Mouse (Mus musculus): ENCODE results near the gene Dock9. TPM values are rescaled to one million over a fixed set of nuclear protein-coding genes. Genes with fewer than 3 reads are reported as not detected.

Gene Dock9
- polyA plus RNA-seq, 1 experiment: 5.2 TPM

GRCm38 (mm10) chr14:121743787-121744417 is 53.7 kb downstream of the Dock9 start:
- Histone ChIP-seq H3K27ac (ENCODE audit: control insufficient read depth, insufficient read depth, low read depth, low read length, poor library complexity) (no peak overlapping the region), H3K4me1 (ENCODE audit: control insufficient read depth, insufficient read depth, low read length) (peaks cover 3% of the 10 kb centered on the region), H3K4me3 (replicated peaks; ENCODE audit: control insufficient read depth, low read depth, low read length) (no peak overlapping the region)
- TF ChIP-seq CTCF (IDR thresholded peaks at IDR 0.05; ENCODE audit: control insufficient read depth, insufficient read depth, low read length) (no peak), POLR2A (IDR thresholded peaks at IDR 0.05; ENCODE audit: borderline replicate concordance, control insufficient read depth, low read depth, low read length) (no peak)
- WGBS: 79% methylated on average over 9 of the region's 9 CpGs

- Histone ChIP-seq H3K4me3 (replicated peaks; ENCODE audit: control insufficient read depth, low read depth, low read length) (peak overlapping the region; percentile 23), H3K4me1 (ENCODE audit: control insufficient read depth, insufficient read depth, low read length) (peaks cover 5% of the 10 kb centered on the region), H3K27ac (ENCODE audit: control insufficient read depth, insufficient read depth, low read depth, low read length, poor library complexity) (no peak overlapping the region)
- TF ChIP-seq CTCF (IDR thresholded peaks at IDR 0.05; ENCODE audit: control insufficient read depth, insufficient read depth, low read length): no peak
- no peak for TF ChIP-seq POLR2A (IDR thresholded peaks at IDR 0.05; ENCODE audit: borderline replicate concordance, control insufficient read depth, low read depth, low read length)
- WGBS: 13% methylated on average over 24 of the region's 24 CpGs
These were observed 58.9 kb downstream of the Dock9 start for GRCm38 (mm10) chr14:121738431-121739403.

GRCm38 (mm10) chr14:121737277-121737676 is 60.4 kb downstream of the Dock9 start:
- no peak overlapping the region for H3K27ac ChIP-seq (ENCODE audit: control insufficient read depth, insufficient read depth, low read depth, low read length, poor library complexity)
- WGBS: 84% methylated on average over 8 of the region's 8 CpGs
- TF ChIP-seq POLR2A (IDR thresholded peaks at IDR 0.05; ENCODE audit: borderline replicate concordance, control insufficient read depth, low read depth, low read length) (no peak), CTCF (IDR thresholded peaks at IDR 0.05; ENCODE audit: control insufficient read depth, insufficient read depth, low read length) (no peak)
- no peak overlapping the region for H3K4me3 ChIP-seq (replicated peaks; ENCODE audit: control insufficient read depth, low read depth, low read length)
- H3K4me1 ChIP-seq (ENCODE audit: control insufficient read depth, insufficient read depth, low read length): peaks cover 5% of the 10 kb centered on the region

GRCm38 (mm10) chr14:121735678-121736077 is 62.0 kb downstream of the Dock9 start:
- H3K27ac ChIP-seq (ENCODE audit: control insufficient read depth, insufficient read depth, low read depth, low read length, poor library complexity): no peak overlapping the region
- WGBS: 67% methylated on average over 7 of the region's 7 CpGs
- no peak overlapping the region for H3K4me3 ChIP-seq (replicated peaks; ENCODE audit: control insufficient read depth, low read depth, low read length)
- peaks cover 5% of the 10 kb centered on the region for H3K4me1 ChIP-seq (ENCODE audit: control insufficient read depth, insufficient read depth, low read length)
- no peak for TF ChIP-seq POLR2A (IDR thresholded peaks at IDR 0.05; ENCODE audit: borderline replicate concordance, control insufficient read depth, low read depth, low read length)
- TF ChIP-seq CTCF (IDR thresholded peaks at IDR 0.05; ENCODE audit: control insufficient read depth, insufficient read depth, low read length): peak; percentile 14; the same call in 1 of the 2 replicates

- TF ChIP-seq POLR2A (IDR thresholded peaks at IDR 0.05; ENCODE audit: borderline replicate concordance, control insufficient read depth, low read depth, low read length): no peak
- TF ChIP-seq CTCF (IDR thresholded peaks at IDR 0.05; ENCODE audit: control insufficient read depth, insufficient read depth, low read length): no peak
- Histone ChIP-seq H3K27ac (ENCODE audit: control insufficient read depth, insufficient read depth, low read depth, low read length, poor library complexity) (no peak overlapping the region), H3K4me1 (ENCODE audit: control insufficient read depth, insufficient read depth, low read length) (peaks cover 4% of the 10 kb centered on the region), H3K4me3 (replicated peaks; ENCODE audit: control insufficient read depth, low read depth, low read length) (no peak overlapping the region)
- WGBS: 83% methylated on average over 7 of the region's 7 CpGs
These were observed 63.4 kb downstream of the Dock9 start for GRCm38 (mm10) chr14:121734217-121734616.

GRCm38 (mm10) chr14:121733694-121734093 is 63.9 kb downstream of the Dock9 start:
- H3K4me1 ChIP-seq (ENCODE audit: control insufficient read depth, insufficient read depth, low read length): peaks cover under 1% of the 10 kb centered on the region; the same call in 1 of the 2 replicates
- no peak overlapping the region for H3K27ac ChIP-seq (ENCODE audit: control insufficient read depth, insufficient read depth, low read depth, low read length, poor library complexity)
- H3K4me3 ChIP-seq (replicated peaks; ENCODE audit: control insufficient read depth, low read depth, low read length): no peak overlapping the region
- no peak for TF ChIP-seq CTCF (IDR thresholded peaks at IDR 0.05; ENCODE audit: control insufficient read depth, insufficient read depth, low read length)
- no peak for TF ChIP-seq POLR2A (IDR thresholded peaks at IDR 0.05; ENCODE audit: borderline replicate concordance, control insufficient read depth, low read depth, low read length)
- 89% methylated on average over 12 of the region's 12 CpGs for WGBS

- TF ChIP-seq POLR2A (IDR thresholded peaks at IDR 0.05; ENCODE audit: borderline replicate concordance, control insufficient read depth, low read depth, low read length) (no peak), CTCF (IDR thresholded peaks at IDR 0.05; ENCODE audit: control insufficient read depth, insufficient read depth, low read length) (no peak)
- Histone ChIP-seq H3K27ac (ENCODE audit: control insufficient read depth, insufficient read depth, low read depth, low read length, poor library complexity) (peak overlapping the region; percentile 53), H3K4me3 (replicated peaks; ENCODE audit: control insufficient read depth, low read depth, low read length) (no peak overlapping the region), H3K4me1 (ENCODE audit: control insufficient read depth, insufficient read depth, low read length) (peaks cover 2% of the 10 kb centered on the region; the same call in 1 of the 2 replicates)
- WGBS: 36% methylated on average over 8 of the region's 8 CpGs
These were observed 65.4 kb downstream of the Dock9 start for GRCm38 (mm10) chr14:121732196-121732595.

GRCm38 (mm10) chr14:121731688-121732168 is 65.9 kb downstream of the Dock9 start:
- peaks cover 2% of the 10 kb centered on the region; the same call in 1 of the 2 replicates for H3K4me1 ChIP-seq (ENCODE audit: control insufficient read depth, insufficient read depth, low read length)
- 37% methylated on average over 6 of the region's 6 CpGs for WGBS
- no peak overlapping the region for H3K4me3 ChIP-seq (replicated peaks; ENCODE audit: control insufficient read depth, low read depth, low read length)
- H3K27ac ChIP-seq (ENCODE audit: control insufficient read depth, insufficient read depth, low read depth, low read length, poor library complexity): peak overlapping the region; percentile 53
- TF ChIP-seq POLR2A (IDR thresholded peaks at IDR 0.05; ENCODE audit: borderline replicate concordance, control insufficient read depth, low read depth, low read length) (no peak), CTCF (IDR thresholded peaks at IDR 0.05; ENCODE audit: control insufficient read depth, insufficient read depth, low read length) (no peak)
